25 mouse cellular contexts compared by ENCODE assay signal in genomic region chr5:111028340-111028739, GRCm38 (mm10).
DNase-seq lines count a peak whose midpoint lies in the region; ATAC-seq and TF ChIP-seq lines count a peak whose summit lies in the region.
"Had no signal": no experiment of that assay in that cellular context is flagged by ENCODE, and none has a peak within 500 bp of the region (broad histone marks: within the 10 kb centered on the region; RNA-seq: fewer than 3 reads in every experiment).

No protein-coding gene starts in this region.

- H3K9me3 ChIP-seq in forebrain, embryonic 13.5 days (replicated peaks), result no peaks in the 10 kb centered on the region
- no peaks in the 10 kb centered on the region for H3K9me3 ChIP-seq in forebrain, embryonic 14.5 days (replicated peaks; ENCODE audit: control insufficient read depth, low read length)
- H3K9me3 ChIP-seq in hindbrain, embryonic 13.5 days, result no peaks in the 10 kb centered on the region
- H3K9me3 ChIP-seq in hindbrain, embryonic 16.5 days (ENCODE audit: control insufficient read depth, low read length), result no peaks in the 10 kb centered on the region
- H3K9me3 ChIP-seq in neural tube, embryonic 15.5 days (replicated peaks), result no peaks in the 10 kb centered on the region
- H3K9me3 ChIP-seq: embryonic facial prominence, embryonic 10.5 days; heart, embryonic 10.5 days had no signal

- ATAC-seq in forebrain, embryonic 13.5 days, result no peak
- ATAC-seq in forebrain, embryonic 14.5 days, result no peak
- ATAC-seq in hindbrain, embryonic 13.5 days (ENCODE audit: low FRiP score), result no peak
- no peak for ATAC-seq in hindbrain, embryonic 16.5 days
- no peak for ATAC-seq in neural tube, embryonic 15.5 days (ENCODE audit: low FRiP score)
- ATAC-seq: activated CD4-positive, CD25-positive, alpha-beta regulatory T cell, adult 4 months; CD4-positive, CD25-positive, alpha-beta regulatory T cell, adult 4 months; inflammation-experienced regulatory T-cells, adult 6 months; intestine, postnatal 0 days; Patski had no signal

- H3K4me3 ChIP-seq in forebrain, embryonic 13.5 days, result no peak overlapping the region
- H3K4me3 ChIP-seq in forebrain, embryonic 14.5 days (ENCODE audit: low read depth, low read length), result no peak overlapping the region
- no peak overlapping the region for H3K4me3 ChIP-seq in hindbrain, embryonic 13.5 days
- no peak overlapping the region for H3K4me3 ChIP-seq in hindbrain, embryonic 16.5 days (ENCODE audit: low read length)
- H3K4me3 ChIP-seq in neural tube, embryonic 15.5 days (replicated peaks), result no peak overlapping the region
- H3K4me3 ChIP-seq in cerebellum, adult 2 months (replicated peaks; ENCODE audit: insufficient read depth, low read depth, low read length), result no peak overlapping the region
- H3K4me3 ChIP-seq: embryonic facial prominence, embryonic 10.5 days; gastrocnemius, adult 2 months; heart, embryonic 10.5 days had no signal

- DNase-seq in forebrain, embryonic 14.5 days (ENCODE audit: low spot score), result no peak
- no peak for DNase-seq in neural tube, embryonic 10.5 days (ENCODE audit: extremely low spot score, low spot score)
- DNase-seq in cerebellum, adult 2 months, result no peak
- DNase-seq: adrenal gland, postnatal 14 days; B cell, adult 2 months; cerebellum, adult 11-12 months; cerebellum, adult 9-11 months; cerebellum, postnatal 36 days; gastrocnemius, adult 2 months; gastrocnemius, postnatal 25 days; heart, adult 18-20 months; heart, postnatal 10 days; heart, postnatal 4 days had no signal

- H3K27ac ChIP-seq in forebrain, embryonic 13.5 days, result 0 out of 2 replicates have a peak overlapping the region, but pooled peaks have one; percentile 27
- no peak overlapping the region; the same call in 1 of the 2 replicates for H3K27ac ChIP-seq in forebrain, embryonic 14.5 days (ENCODE audit: low read depth, low read length)
- peak overlapping the region; percentile 18; the same call in 1 of the 2 replicates for H3K27ac ChIP-seq in hindbrain, embryonic 13.5 days
- no peak overlapping the region for H3K27ac ChIP-seq in hindbrain, embryonic 16.5 days (ENCODE audit: low read depth, low read length)
- H3K27ac ChIP-seq in neural tube, embryonic 15.5 days (replicated peaks), result 0 out of 2 replicates have a peak overlapping the region, but pooled peaks have one; percentile 3
- no peak overlapping the region for H3K27ac ChIP-seq in cerebellum, adult 2 months (ENCODE audit: insufficient read depth, low read length)
- H3K27ac ChIP-seq: gastrocnemius, adult 2 months; heart, embryonic 10.5 days had no signal

- no peak for TF ChIP-seq POLR2A in cerebellum, adult 2 months (IDR thresholded peaks at IDR 0.05; ENCODE audit: borderline replicate concordance, insufficient read depth, low read length)

- peaks cover 67% of the 10 kb centered on the region for H3K4me1 ChIP-seq in forebrain, embryonic 13.5 days
- H3K4me1 ChIP-seq in forebrain, embryonic 14.5 days (ENCODE audit: control insufficient read depth, insufficient read depth, low read length), result peaks cover 62% of the 10 kb centered on the region
- peaks cover 78% of the 10 kb centered on the region for H3K4me1 ChIP-seq in hindbrain, embryonic 13.5 days (replicated peaks)
- peaks cover 47% of the 10 kb centered on the region for H3K4me1 ChIP-seq in hindbrain, embryonic 16.5 days (ENCODE audit: control insufficient read depth, insufficient read depth, low read depth, low read length)
- peaks cover 70% of the 10 kb centered on the region for H3K4me1 ChIP-seq in neural tube, embryonic 15.5 days
- peaks cover 8% of the 10 kb centered on the region for H3K4me1 ChIP-seq in cerebellum, adult 2 months (ENCODE audit: control insufficient read depth, insufficient read depth, low read length)

- H3K9ac ChIP-seq in forebrain, embryonic 13.5 days, result no peak overlapping the region
- H3K9ac ChIP-seq in forebrain, embryonic 14.5 days (ENCODE audit: low read length), result no peak overlapping the region
- H3K9ac ChIP-seq in hindbrain, embryonic 13.5 days, result no peak overlapping the region
- H3K9ac ChIP-seq in hindbrain, embryonic 16.5 days (ENCODE audit: low read depth, low read length), result no peak overlapping the region
- H3K9ac ChIP-seq in neural tube, embryonic 15.5 days (replicated peaks), result no peak overlapping the region

- no peak for TF ChIP-seq CTCF in cerebellum, adult 2 months (IDR thresholded peaks at IDR 0.05; ENCODE audit: borderline replicate concordance, insufficient read depth, low read depth, low read length)

- no peaks in the 10 kb centered on the region for H3K27me3 ChIP-seq in forebrain, embryonic 13.5 days
- no peaks in the 10 kb centered on the region for H3K27me3 ChIP-seq in forebrain, embryonic 14.5 days (replicated peaks; ENCODE audit: control insufficient read depth, insufficient read depth, low read length)
- no peaks in the 10 kb centered on the region for H3K27me3 ChIP-seq in hindbrain, embryonic 13.5 days
- H3K27me3 ChIP-seq in hindbrain, embryonic 16.5 days (replicated peaks; ENCODE audit: control insufficient read depth, insufficient read depth, low read length), result no peaks in the 10 kb centered on the region
- H3K27me3 ChIP-seq in neural tube, embryonic 15.5 days (replicated peaks), result no peaks in the 10 kb centered on the region
- H3K27me3 ChIP-seq in cerebellum, adult 2 months (ENCODE audit: control insufficient read depth, insufficient read depth, low read length), result no peaks in the 10 kb centered on the region
- H3K27me3 ChIP-seq: Patski had no signal

- no peaks in the 10 kb centered on the region for H3K36me3 ChIP-seq in forebrain, embryonic 13.5 days (ENCODE audit: poor library complexity, severe bottlenecking)
- H3K36me3 ChIP-seq in forebrain, embryonic 14.5 days (ENCODE audit: control insufficient read depth, insufficient read depth, low read length), result no peaks in the 10 kb centered on the region
- no peaks in the 10 kb centered on the region for H3K36me3 ChIP-seq in hindbrain, embryonic 13.5 days
- no peaks in the 10 kb centered on the region for H3K36me3 ChIP-seq in hindbrain, embryonic 16.5 days (ENCODE audit: control insufficient read depth, insufficient read depth, low read length)
- H3K36me3 ChIP-seq in neural tube, embryonic 15.5 days, result no peaks in the 10 kb centered on the region
- H3K36me3 ChIP-seq: embryonic facial prominence, embryonic 10.5 days had no signal

- WGBS in forebrain, embryonic 13.5 days, result 68% methylated on average over 4 of the region's 4 CpGs
- WGBS in forebrain, embryonic 14.5 days, result 70% methylated on average over 4 of the region's 4 CpGs
- WGBS in hindbrain, embryonic 13.5 days, result 48% methylated on average over 4 of the region's 4 CpGs
- WGBS in hindbrain, embryonic 16.5 days, result 51% methylated on average over 4 of the region's 4 CpGs
- WGBS in neural tube, embryonic 15.5 days, result 48% methylated on average over 4 of the region's 4 CpGs
- WGBS in cerebellum, adult 2 months, result 81% methylated on average over 4 of the region's 4 CpGs

- no peak overlapping the region for H3K4me2 ChIP-seq in forebrain, embryonic 13.5 days
- no peak overlapping the region for H3K4me2 ChIP-seq in forebrain, embryonic 14.5 days (ENCODE audit: low read length)
- H3K4me2 ChIP-seq in hindbrain, embryonic 13.5 days, result no peak overlapping the region
- H3K4me2 ChIP-seq in hindbrain, embryonic 16.5 days (ENCODE audit: low read length), result no peak overlapping the region
- H3K4me2 ChIP-seq in neural tube, embryonic 15.5 days, result no peak overlapping the region
- H3K4me2 ChIP-seq: hindbrain, embryonic 14.5 days had no signal

Comparison
In these comparisons a context has a peak if more than half of its experiments do, and no peak if none do; other contexts are left out.
1. H3K27ac ChIP-seq: peak in forebrain, embryonic 13.5 days (single experiment), hindbrain, embryonic 13.5 days (single experiment) and neural tube, embryonic 15.5 days (single experiment); none in forebrain, embryonic 14.5 days (single experiment), hindbrain, embryonic 16.5 days (single experiment) and cerebellum, adult 2 months (single experiment).